Mouse (Mus musculus): ENCODE data around the gene Abr. TPM values are rescaled to one million over a fixed set of nuclear protein-coding genes. Genes with fewer than 3 reads are reported as not detected.

Gene Abr
- polyA plus RNA-seq, 1 experiment from 2014 or later: 21.6 TPM

- H3K27me3 ChIP-seq (ENCODE audit: control insufficient read depth, insufficient read depth, low read depth, low read length): no peaks in the 10 kb centered on the region
- H3K9ac ChIP-seq (ENCODE audit: low read length): no peak overlapping the region
- H3K4me2 ChIP-seq (ENCODE audit: low read depth, low read length): no peak overlapping the region
- H3K4me1 ChIP-seq (replicated peaks; ENCODE audit: control insufficient read depth, insufficient read depth, low read length): peaks cover 9% of the 10 kb centered on the region
- H3K4me3 ChIP-seq (ENCODE audit: low read length): no peak overlapping the region
- no peaks in the 10 kb centered on the region for H3K9me3 ChIP-seq (ENCODE audit: control insufficient read depth, low read length)
- 75% methylated on average over 5 of the region's 5 CpGs for WGBS
- H3K27ac ChIP-seq (ENCODE audit: low read length): no peak overlapping the region
- no peak for ATAC-seq (ENCODE audit: low read depth)
- H3K36me3 ChIP-seq (ENCODE audit: control insufficient read depth, insufficient read depth, low read length): no peaks in the 10 kb centered on the region
Measured at GRCm38 (mm10) chr11:76518613-76519012, 103.5 kb downstream of the Abr start.

DNA sequence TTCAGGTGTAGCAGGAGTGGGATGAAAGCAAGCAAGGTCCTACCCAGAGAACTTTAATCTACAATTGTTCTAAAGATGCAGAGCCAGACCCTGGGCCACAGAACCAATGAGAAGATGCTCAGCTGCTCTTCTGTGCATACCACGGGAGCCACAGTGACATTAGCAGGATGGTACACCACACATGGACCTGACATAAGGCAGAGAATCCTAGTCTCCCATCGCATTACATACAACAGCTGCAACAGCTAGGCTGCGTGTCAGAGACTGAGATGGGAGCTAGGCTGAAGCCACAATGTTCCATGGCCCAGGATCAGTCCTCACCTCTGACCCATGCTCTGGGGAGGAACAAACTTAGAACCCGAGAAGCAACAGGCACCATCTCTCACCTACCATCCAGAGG lies 104.0 kb downstream of the Abr start:
- Histone ChIP-seq H3K4me1 (replicated peaks; ENCODE audit: control insufficient read depth, insufficient read depth, low read length) (peaks cover 9% of the 10 kb centered on the region), H3K9ac (ENCODE audit: low read length) (no peak overlapping the region), H3K9me3 (ENCODE audit: control insufficient read depth, low read length) (no peaks in the 10 kb centered on the region), H3K4me2 (ENCODE audit: low read depth, low read length) (no peak overlapping the region), H3K4me3 (ENCODE audit: low read length) (no peak overlapping the region), H3K27ac (ENCODE audit: low read length) (no peak overlapping the region), H3K36me3 (ENCODE audit: control insufficient read depth, insufficient read depth, low read length) (no peaks in the 10 kb centered on the region), H3K27me3 (ENCODE audit: control insufficient read depth, insufficient read depth, low read depth, low read length) (no peaks in the 10 kb centered on the region)
- 84% methylated on average over 4 of the region's 4 CpGs for WGBS
- no peak for ATAC-seq (ENCODE audit: low read depth)

DNA sequence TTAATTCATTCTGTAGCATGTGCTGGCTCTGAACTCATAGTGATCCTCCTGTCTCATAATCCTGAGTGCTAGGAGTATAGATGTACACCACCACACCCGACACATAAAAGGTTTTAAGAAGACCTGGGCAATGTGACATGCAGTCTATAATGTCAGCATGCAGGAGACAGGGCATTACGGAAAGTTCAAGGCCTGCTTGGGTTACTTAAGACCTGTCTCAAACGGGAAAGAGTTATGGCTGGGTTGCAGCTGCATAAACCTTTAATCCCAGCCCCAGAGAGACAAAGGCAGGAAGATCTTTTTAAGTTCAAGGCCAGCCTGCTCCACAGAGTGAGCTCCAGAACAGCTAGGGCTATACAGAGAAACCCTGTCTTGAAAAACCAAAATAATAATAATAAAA lies 105.2 kb downstream of the Abr start:
- Histone ChIP-seq H3K27ac (ENCODE audit: low read length) (no peak overlapping the region), H3K4me2 (ENCODE audit: low read depth, low read length) (no peak overlapping the region), H3K27me3 (ENCODE audit: control insufficient read depth, insufficient read depth, low read depth, low read length) (no peaks in the 10 kb centered on the region), H3K4me3 (ENCODE audit: low read length) (no peak overlapping the region), H3K4me1 (replicated peaks; ENCODE audit: control insufficient read depth, insufficient read depth, low read length) (peaks cover 9% of the 10 kb centered on the region), H3K36me3 (ENCODE audit: control insufficient read depth, insufficient read depth, low read length) (no peaks in the 10 kb centered on the region), H3K9me3 (ENCODE audit: control insufficient read depth, low read length) (no peaks in the 10 kb centered on the region), H3K9ac (ENCODE audit: low read length) (no peak overlapping the region)
- 68% methylated on average over 3 of the region's 3 CpGs for WGBS
- ATAC-seq (ENCODE audit: low read depth): no peak

- 45% methylated on average over 11 of the region's 11 CpGs for WGBS
- Histone ChIP-seq H3K4me3 (ENCODE audit: low read length) (no peak overlapping the region), H3K9ac (ENCODE audit: low read length) (no peak overlapping the region), H3K27ac (ENCODE audit: low read length) (no peak overlapping the region), H3K4me2 (ENCODE audit: low read depth, low read length) (no peak overlapping the region), H3K36me3 (ENCODE audit: control insufficient read depth, insufficient read depth, low read length) (no peaks in the 10 kb centered on the region), H3K27me3 (ENCODE audit: control insufficient read depth, insufficient read depth, low read depth, low read length) (no peaks in the 10 kb centered on the region), H3K9me3 (ENCODE audit: control insufficient read depth, low read length) (no peaks in the 10 kb centered on the region), H3K4me1 (replicated peaks; ENCODE audit: control insufficient read depth, insufficient read depth, low read length) (peaks cover 9% of the 10 kb centered on the region)
- peak; percentile 89 for ATAC-seq (ENCODE audit: low read depth)
Measured at GRCm38 (mm10) chr11:76515123-76515522, 107.0 kb downstream of the Abr start.

GRCm38 (mm10) chr11:76510977-76511376 lies 111.1 kb downstream of the Abr start:
- ATAC-seq (ENCODE audit: low read depth): no peak
- WGBS: 52% methylated on average over 4 of the region's 4 CpGs
- H3K4me3 ChIP-seq (ENCODE audit: low read length): no peak overlapping the region
- H3K27ac ChIP-seq (ENCODE audit: low read length): no peak overlapping the region
- no peak overlapping the region for H3K4me2 ChIP-seq (ENCODE audit: low read depth, low read length)
- no peak overlapping the region for H3K9ac ChIP-seq (ENCODE audit: low read length)
- H3K9me3 ChIP-seq (ENCODE audit: control insufficient read depth, low read length): no peaks in the 10 kb centered on the region
- no peaks in the 10 kb centered on the region for H3K27me3 ChIP-seq (ENCODE audit: control insufficient read depth, insufficient read depth, low read depth, low read length)
- H3K4me1 ChIP-seq (replicated peaks; ENCODE audit: control insufficient read depth, insufficient read depth, low read length): peaks cover 9% of the 10 kb centered on the region
- H3K36me3 ChIP-seq (ENCODE audit: control insufficient read depth, insufficient read depth, low read length): no peaks in the 10 kb centered on the region

DNA sequence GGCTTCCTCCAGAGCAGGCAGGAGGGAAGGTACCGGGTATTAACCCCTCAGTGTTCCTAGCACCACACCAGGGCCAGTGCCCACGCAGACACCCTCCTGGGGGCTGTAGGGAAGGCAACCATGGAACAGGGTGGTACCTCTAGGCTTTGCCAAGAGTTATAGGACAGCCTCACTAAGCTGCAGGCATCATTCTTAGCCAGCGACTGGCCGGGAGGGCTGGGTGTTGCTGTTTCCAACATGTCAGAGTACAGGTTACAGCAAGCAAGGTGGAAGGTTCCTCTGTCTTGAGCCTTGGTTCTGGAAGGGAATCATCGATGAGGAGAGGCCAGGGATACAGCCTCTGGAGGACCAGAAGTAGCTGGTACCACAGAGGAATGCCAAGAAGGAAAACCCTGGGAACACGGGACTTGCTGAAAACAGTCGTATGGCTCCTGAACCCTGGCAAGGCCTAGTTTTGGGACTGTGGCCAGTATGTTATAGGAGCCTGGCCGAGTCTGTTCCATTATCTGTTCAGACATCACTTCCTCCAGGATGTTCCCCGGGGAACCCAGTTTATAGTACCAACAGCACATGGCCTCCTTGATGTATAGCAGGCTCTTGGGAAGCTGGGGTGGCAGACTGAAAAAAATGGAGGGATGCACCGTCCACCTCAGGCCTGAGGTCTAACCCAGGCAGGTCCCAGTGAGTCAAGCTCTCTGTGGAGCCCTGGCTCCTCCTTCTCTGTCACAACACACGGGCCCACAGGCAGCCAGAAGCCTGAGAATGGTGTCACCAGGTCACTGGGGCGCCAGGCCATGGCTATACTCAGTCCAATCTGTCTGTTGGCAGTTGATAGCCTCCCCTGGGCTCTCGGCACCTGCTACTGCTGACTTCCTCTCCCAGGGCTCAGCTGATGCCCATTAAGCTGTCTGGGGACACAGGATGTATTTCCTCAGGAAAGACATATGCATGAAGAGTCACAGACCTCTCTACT lies 112.1 kb downstream of the Abr start:
- WGBS: 67% methylated on average over 13 of the region's 13 CpGs
- Histone ChIP-seq H3K4me1 (replicated peaks; ENCODE audit: control insufficient read depth, insufficient read depth, low read length) (peaks cover 3% of the 10 kb centered on the region), H3K4me3 (ENCODE audit: low read length) (no peak overlapping the region), H3K4me2 (ENCODE audit: low read depth, low read length) (no peak overlapping the region), H3K36me3 (ENCODE audit: control insufficient read depth, insufficient read depth, low read length) (no peaks in the 10 kb centered on the region), H3K9me3 (ENCODE audit: control insufficient read depth, low read length) (no peaks in the 10 kb centered on the region), H3K27me3 (ENCODE audit: control insufficient read depth, insufficient read depth, low read depth, low read length) (no peaks in the 10 kb centered on the region), H3K27ac (ENCODE audit: low read length) (no peak overlapping the region), H3K9ac (ENCODE audit: low read length) (no peak overlapping the region)
- no peak for ATAC-seq (ENCODE audit: low read depth)

DNA sequence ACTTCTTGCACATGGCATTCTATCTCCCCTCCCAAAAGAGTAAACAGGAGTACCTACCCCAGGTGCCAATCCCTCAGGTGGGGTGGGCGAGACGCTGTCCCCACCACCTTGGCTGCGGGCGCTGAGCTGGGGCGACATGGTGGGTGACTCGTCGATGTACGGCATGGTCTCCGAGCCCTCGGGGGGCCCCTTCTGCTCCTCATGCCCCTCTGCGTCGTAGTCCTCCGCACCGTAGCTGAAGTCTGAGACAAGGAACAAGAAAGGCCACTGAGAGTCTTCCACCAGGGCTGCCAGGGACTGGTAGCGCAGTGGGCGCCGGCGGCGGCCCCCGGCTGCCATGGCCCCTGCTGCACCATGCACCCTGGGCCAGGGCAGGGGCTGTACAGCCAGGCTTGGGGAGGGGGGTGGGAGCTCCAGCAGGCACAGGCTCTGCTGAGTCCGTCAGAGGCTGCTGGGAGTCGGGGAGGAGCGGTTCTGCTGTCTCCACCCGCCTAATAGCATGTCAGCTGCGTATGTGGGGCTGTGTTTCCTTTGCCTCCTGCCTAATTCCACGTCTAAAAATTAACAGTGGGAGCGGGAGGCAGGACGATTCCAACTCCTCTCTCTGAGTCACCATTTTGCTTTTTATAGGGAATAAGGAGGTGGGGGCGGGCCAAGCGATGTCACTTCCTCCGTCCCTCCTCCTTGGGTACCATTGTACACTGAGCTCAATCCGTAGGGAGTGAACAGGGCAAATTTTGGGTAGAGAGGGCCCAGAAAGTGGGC lies 113.1 kb downstream of the Abr start:
- H3K36me3 ChIP-seq (ENCODE audit: control insufficient read depth, insufficient read depth, low read length): no peaks in the 10 kb centered on the region
- no peak overlapping the region for H3K4me2 ChIP-seq (ENCODE audit: low read depth, low read length)
- H3K9me3 ChIP-seq (ENCODE audit: control insufficient read depth, low read length): no peaks in the 10 kb centered on the region
- H3K4me3 ChIP-seq (ENCODE audit: low read length): no peak overlapping the region
- WGBS: 88% methylated on average over 32 of the region's 32 CpGs
- H3K4me1 ChIP-seq (replicated peaks; ENCODE audit: control insufficient read depth, insufficient read depth, low read length): no peaks in the 10 kb centered on the region
- ATAC-seq (ENCODE audit: low read depth): no peak
- H3K27me3 ChIP-seq (ENCODE audit: control insufficient read depth, insufficient read depth, low read depth, low read length): no peaks in the 10 kb centered on the region
- no peak overlapping the region for H3K9ac ChIP-seq (ENCODE audit: low read length)
- H3K27ac ChIP-seq (ENCODE audit: low read length): no peak overlapping the region

DNA sequence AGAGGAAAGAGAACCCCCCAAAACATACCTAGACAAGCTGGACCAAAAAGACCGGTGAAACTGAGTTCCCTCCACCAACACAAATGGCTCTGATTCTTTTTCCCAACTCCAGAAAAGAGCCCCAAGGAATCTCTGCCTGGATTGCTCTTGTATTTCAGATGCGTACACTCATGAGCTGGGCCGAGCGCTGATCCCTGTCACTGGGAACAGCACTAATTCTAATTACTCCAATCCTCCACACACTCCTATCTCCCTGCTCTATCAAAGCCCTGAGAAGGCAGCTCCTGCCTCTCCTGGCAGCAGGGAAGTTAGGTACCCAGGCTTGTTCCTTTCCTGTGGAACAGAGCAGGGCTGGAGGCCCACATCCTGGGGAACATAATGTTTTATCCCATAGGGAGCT lies 114.0 kb downstream of the Abr start:
- H3K27ac ChIP-seq (ENCODE audit: low read length): no peak overlapping the region
- no peaks in the 10 kb centered on the region for H3K36me3 ChIP-seq (ENCODE audit: control insufficient read depth, insufficient read depth, low read length)
- H3K4me2 ChIP-seq (ENCODE audit: low read depth, low read length): no peak overlapping the region
- no peaks in the 10 kb centered on the region for H3K9me3 ChIP-seq (ENCODE audit: control insufficient read depth, low read length)
- no peak overlapping the region for H3K9ac ChIP-seq (ENCODE audit: low read length)
- H3K4me1 ChIP-seq (replicated peaks; ENCODE audit: control insufficient read depth, insufficient read depth, low read length): no peaks in the 10 kb centered on the region
- H3K4me3 ChIP-seq (ENCODE audit: low read length): no peak overlapping the region
- H3K27me3 ChIP-seq (ENCODE audit: control insufficient read depth, insufficient read depth, low read depth, low read length): no peaks in the 10 kb centered on the region
- WGBS: 93% methylated on average over 4 of the region's 4 CpGs
- ATAC-seq (ENCODE audit: low read depth): no peak

- WGBS: 76% methylated on average over 8 of the region's 8 CpGs
- no peak overlapping the region for H3K4me2 ChIP-seq (ENCODE audit: low read depth, low read length)
- no peaks in the 10 kb centered on the region for H3K36me3 ChIP-seq (ENCODE audit: control insufficient read depth, insufficient read depth, low read length)
- H3K4me3 ChIP-seq (ENCODE audit: low read length): no peak overlapping the region
- H3K4me1 ChIP-seq (replicated peaks; ENCODE audit: control insufficient read depth, insufficient read depth, low read length): no peaks in the 10 kb centered on the region
- no peak overlapping the region for H3K27ac ChIP-seq (ENCODE audit: low read length)
- no peaks in the 10 kb centered on the region for H3K27me3 ChIP-seq (ENCODE audit: control insufficient read depth, insufficient read depth, low read depth, low read length)
- no peak for ATAC-seq (ENCODE audit: low read depth)
- no peak overlapping the region for H3K9ac ChIP-seq (ENCODE audit: low read length)
- H3K9me3 ChIP-seq (ENCODE audit: control insufficient read depth, low read length): no peaks in the 10 kb centered on the region
Measured at GRCm38 (mm10) chr11:76507302-76508124, 114.6 kb downstream of the Abr start.
